Mouse (Mus musculus) heart, embryonic 16.5 days (tissue): ENCODE data around the gene Numbl. TPM values are rescaled to one million over a fixed set of nuclear protein-coding genes. Genes with fewer than 3 reads are reported as not detected.

ENCODE experiments used
- ATAC-seq: fragments of 200-750 bp; cut with Nextera tagmentation; replicated peaks from 2 replicates; pipeline ENCODE4 v1.8.0; 2017; ENCODE audit warnings: moderate number of reproducible peaks; ENCODE audit not compliant: insufficient read depth, low FRiP score; ENCODE audit errors: extremely low read depth
- H3K27ac ChIP-seq: fragments of 300-500 bp; sonication (generic); 2 replicates; pipeline ENCODE4 v1.5.1; 2014; ENCODE audit warnings: mild to moderate bottlenecking, low read length, control low read depth, moderate library complexity
- H3K27me3 ChIP-seq: fragments of 300-500 bp; sonication (generic); 2 replicates; pipeline ENCODE4 v1.6.1; 2014; ENCODE audit warnings: low read length, mixed read lengths; ENCODE audit not compliant: control insufficient read depth, insufficient read depth
- H3K36me3 ChIP-seq: fragments of 300-500 bp; sonication (generic); 2 replicates; pipeline ENCODE4 v1.6.1; 2014; ENCODE audit not compliant: control insufficient read depth, insufficient read depth
- H3K4me1 ChIP-seq: fragments of 300-500 bp; sonication (generic); 2 replicates; pipeline ENCODE4 v1.6.1; 2014; ENCODE audit warnings: low read length, mixed read lengths; ENCODE audit not compliant: control insufficient read depth, insufficient read depth
- H3K4me2 ChIP-seq: fragments of 300-500 bp; sonication (generic); 2 replicates; pipeline ENCODE4 v1.6.1; 2014; ENCODE audit warnings: low read depth, mild to moderate bottlenecking, control low read depth, low read length
- H3K4me3 ChIP-seq: fragments of 300-500 bp; sonication (generic); 2 replicates; pipeline ENCODE4 v1.5.1; 2014; ENCODE audit warnings: mild to moderate bottlenecking, control low read depth, low read length
- H3K9ac ChIP-seq: fragments of 300-500 bp; sonication (generic); 2 replicates; pipeline ENCODE4 v1.6.1; 2014; ENCODE audit warnings: low read length, control low read depth
- H3K9me3 ChIP-seq: fragments of 300-500 bp; sonication (generic); replicated peaks from 2 replicates; pipeline ENCODE4 v1.6.1; 2016; ENCODE audit warnings: low read length; ENCODE audit not compliant: control insufficient read depth
- WGBS: fragments of 180-500 bp; shearing (Covaris S2); extraction: QIAGEN DNeasy Blood & Tissue Kit; methylation state at CpG from one replicate; pipeline ENCODE4 v1.1.7; 2014; 5-methylcytosine and 5-hydroxymethylcytosine counted together
- polyA plus RNA-seq: library from polyadenylated mRNA; unstranded; fragments of >200 nt; fragmentation: Nextera tagmentation; extraction: Ambion mirVana; gene quantifications from 2 replicates; pipeline ENCODE4 v1.2.1, GENCODE M21; 2015

The Numbl gene
- polyA plus RNA-seq, 1 experiment from 2014 or later = 8.7 TPM

DNA sequence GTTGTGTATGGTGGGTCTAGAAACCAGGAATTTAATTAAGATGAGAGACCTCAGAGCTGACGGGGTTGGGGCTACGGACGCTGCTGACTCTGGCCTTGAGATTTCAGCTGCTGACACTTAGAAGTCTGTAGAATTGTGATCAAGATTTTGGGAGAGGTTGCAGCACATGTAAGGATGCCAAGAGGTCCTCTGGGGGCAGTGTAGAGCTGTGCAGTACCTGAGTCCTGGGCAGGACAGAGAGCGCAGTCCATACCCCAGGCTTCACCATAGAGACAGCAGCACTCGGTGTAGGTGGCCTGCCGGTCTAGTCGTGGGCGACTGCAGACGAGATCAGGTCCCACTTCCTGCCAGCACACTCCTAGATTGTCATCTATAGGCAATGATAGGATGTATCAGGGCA, 49.3 kb downstream of the Numbl start:
- Histone ChIP-seq H3K36me3 (no peaks in the 10 kb centered on the region), H3K27me3 (peaks cover 6% of the 10 kb centered on the region), H3K4me3 (no peak overlapping the region), H3K9me3 (no peaks in the 10 kb centered on the region), H3K27ac (no peak overlapping the region), H3K4me1 (peaks cover 9% of the 10 kb centered on the region), H3K4me2 (no peak overlapping the region), H3K9ac (no peak overlapping the region)
- 62% methylated on average over 9 of the region's 9 CpGs for WGBS
- no peak for ATAC-seq

DNA sequence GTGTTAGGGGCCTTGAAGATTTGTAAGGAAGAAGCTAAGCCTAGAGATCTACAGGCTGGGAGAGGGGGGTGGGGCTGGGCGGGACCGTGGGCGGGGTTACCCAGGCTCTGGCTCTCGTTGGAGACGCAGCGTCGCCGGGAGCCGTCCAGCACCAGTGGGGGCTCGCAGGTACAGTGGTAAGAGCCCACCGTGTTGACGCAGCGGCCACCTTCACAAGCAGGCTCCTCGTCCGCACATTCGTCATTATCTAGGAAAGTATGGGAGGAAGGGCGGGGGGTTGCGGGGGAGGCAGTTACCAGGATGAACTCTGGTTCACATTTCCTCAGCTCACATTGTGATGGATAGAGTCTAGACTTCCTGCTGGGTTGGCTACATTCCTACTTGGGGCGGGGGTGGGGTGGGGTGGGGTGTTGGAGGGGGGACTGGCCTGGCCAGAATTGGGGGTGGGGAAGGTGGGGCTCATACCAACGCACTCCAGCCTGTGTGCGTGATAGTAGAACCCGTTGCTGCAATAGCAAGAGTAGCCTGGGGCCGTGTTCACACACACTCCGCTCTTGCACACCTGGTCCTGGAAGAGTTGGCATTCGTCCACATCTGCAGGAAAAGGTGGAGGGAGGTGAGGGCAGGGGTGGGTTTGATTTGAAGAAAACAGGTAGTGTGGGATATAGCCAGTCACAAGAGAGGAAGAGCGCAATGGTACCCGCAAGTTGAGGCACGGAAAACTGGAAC, 50.8 kb downstream of the Numbl start:
- Histone ChIP-seq H3K9ac (no peak overlapping the region), H3K4me2 (peak overlapping the region; percentile 56), H3K4me3 (peak overlapping the region; percentile 39), H3K36me3 (peaks cover 4% of the 10 kb centered on the region; the same call in 1 of the 2 replicates), H3K9me3 (peaks cover 5% of the 10 kb centered on the region), H3K4me1 (peaks cover 9% of the 10 kb centered on the region), H3K27me3 (peaks cover 6% of the 10 kb centered on the region; the same call in 1 of the 2 replicates), H3K27ac (no peak overlapping the region)
- no peak for ATAC-seq
- WGBS = 14% methylated on average over 28 of the region's 28 CpGs

DNA sequence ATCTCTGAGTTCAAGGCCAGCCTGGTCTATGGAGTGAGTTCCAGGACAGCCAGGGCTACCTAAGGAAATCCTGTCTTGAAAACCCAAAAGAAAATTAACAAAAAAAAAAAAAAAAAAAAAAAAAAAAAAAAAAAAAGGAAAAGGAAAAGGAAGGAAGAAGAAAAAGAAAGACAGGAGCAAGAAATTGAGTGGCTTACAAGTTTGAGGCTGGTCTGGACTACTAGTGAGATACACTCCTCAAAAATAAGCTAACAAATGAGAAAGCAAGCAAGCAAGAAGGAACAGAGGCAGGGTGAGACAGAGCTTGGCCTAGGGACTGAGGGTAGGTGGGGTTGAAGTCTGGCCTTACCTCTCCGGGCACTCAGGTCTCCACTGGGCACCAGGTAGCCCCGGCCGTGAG, 51.6 kb downstream of the Numbl start:
- Histone ChIP-seq H3K9me3 (peaks cover 12% of the 10 kb centered on the region), H3K4me1 (peaks cover 9% of the 10 kb centered on the region), H3K27me3 (peaks cover 6% of the 10 kb centered on the region; the same call in 1 of the 2 replicates), H3K36me3 (peaks cover 9% of the 10 kb centered on the region), H3K27ac (no peak overlapping the region), H3K4me3 (no peak overlapping the region), H3K4me2 (no peak overlapping the region; the same call in 1 of the 2 replicates), H3K9ac (no peak overlapping the region)
- ATAC-seq = no peak
- WGBS = 54% methylated on average over 3 of the region's 3 CpGs

DNA sequence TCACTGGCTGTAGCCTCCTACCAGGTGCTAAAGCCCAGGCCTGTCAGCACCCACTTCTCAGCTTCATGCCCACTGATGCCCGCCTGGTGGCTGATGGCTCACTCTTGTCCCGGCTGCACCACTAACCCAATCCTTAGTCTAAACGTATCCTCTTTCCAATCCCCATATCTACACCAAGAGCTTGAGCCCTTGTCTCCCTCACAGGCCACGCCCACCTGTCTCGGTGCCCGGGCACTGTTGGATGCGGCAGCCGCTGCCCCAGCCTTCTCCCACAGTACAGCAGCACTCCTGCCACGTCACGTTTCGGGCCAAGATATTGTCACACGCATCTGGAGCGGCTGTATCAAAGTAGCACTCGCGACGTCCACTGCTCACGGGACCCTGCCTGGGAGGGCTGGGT, 52.1 kb downstream of the Numbl start:
- Histone ChIP-seq H3K27me3 (peaks cover 5% of the 10 kb centered on the region; the same call in 1 of the 2 replicates), H3K9ac (peak overlapping the region; percentile 13; the same call in 1 of the 2 replicates), H3K4me1 (peaks cover 9% of the 10 kb centered on the region), H3K36me3 (peaks cover 9% of the 10 kb centered on the region), H3K4me2 (peak overlapping the region; percentile 62), H3K27ac (no peak overlapping the region), H3K9me3 (peaks cover 12% of the 10 kb centered on the region), H3K4me3 (peak overlapping the region; percentile 33)
- ATAC-seq = peak; percentile 79
- WGBS = 15% methylated on average over 17 of the region's 17 CpGs

DNA sequence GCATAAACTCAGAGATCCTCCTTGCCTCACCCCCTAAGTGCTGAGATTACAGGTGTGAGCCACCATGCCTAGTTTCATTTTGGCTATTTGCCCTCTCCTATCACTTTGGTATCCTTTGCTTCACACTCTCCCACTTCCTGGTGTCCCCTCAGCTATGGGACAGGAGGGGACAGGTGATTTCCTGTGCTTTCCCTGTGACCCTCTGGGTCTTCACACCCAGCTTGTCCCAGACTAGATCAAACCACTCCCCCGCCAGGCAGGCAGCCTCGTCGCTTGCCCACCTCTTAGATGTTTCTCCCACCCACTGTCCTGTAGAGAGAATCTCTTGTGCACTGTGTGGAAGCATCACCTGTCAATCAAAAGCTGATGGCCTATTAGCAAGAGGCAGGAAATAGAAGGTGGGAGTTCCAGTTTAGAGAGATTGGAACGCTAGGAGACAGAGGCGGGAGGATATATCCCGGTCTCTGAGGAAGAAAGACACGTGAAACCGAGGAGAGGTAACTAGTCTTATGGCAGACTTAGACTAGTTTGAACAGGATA, 52.8 kb downstream of the Numbl start:
- 45% methylated on average over 8 of the region's 8 CpGs for WGBS
- Histone ChIP-seq H3K4me3 (no peak overlapping the region; the same call in 1 of the 2 replicates), H3K27me3 (0 out of 2 replicates have a peak, but pooled peaks cover 2% of the 10 kb centered on the region), H3K27ac (no peak overlapping the region), H3K9ac (no peak overlapping the region), H3K36me3 (peaks cover 9% of the 10 kb centered on the region), H3K9me3 (peaks cover 12% of the 10 kb centered on the region), H3K4me2 (peak overlapping the region; percentile 62; the same call in 1 of the 2 replicates), H3K4me1 (peaks cover 9% of the 10 kb centered on the region)
- no peak for ATAC-seq

DNA sequence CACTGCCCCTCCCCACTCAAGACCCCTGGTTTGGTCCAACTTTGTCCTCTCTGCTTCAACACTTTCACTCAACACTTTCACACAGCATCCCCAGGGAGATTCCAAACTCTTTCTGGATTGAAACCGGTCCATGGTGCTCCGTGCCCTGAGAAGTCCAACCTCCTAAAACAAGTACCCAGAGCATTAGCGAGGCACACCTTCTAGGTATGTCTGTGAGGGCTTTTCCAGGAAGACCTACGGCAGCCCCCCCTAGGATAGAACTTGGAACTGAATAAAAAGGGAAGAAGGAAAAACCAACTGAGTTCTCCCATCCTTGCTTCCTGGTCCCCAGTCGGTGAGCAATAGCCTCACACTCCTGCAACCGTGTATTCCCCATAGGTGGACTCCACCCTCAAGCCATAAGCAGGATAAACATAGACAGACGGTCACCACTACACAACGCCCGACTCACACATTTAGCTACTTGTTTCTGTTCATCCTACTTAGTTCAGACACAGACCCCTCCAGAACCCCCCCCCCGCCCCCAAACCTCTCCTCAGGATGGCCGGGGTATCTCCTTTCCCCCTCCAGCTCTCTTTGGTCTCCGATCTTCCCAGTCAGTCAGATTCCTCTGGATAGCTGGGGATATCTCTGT, 53.5 kb downstream of the Numbl start:
- Histone ChIP-seq H3K36me3 (peaks cover 11% of the 10 kb centered on the region), H3K4me1 (peaks cover 9% of the 10 kb centered on the region), H3K4me2 (no peak overlapping the region), H3K9ac (no peak overlapping the region), H3K27me3 (0 out of 2 replicates have a peak, but pooled peaks cover 2% of the 10 kb centered on the region), H3K9me3 (peaks cover 12% of the 10 kb centered on the region), H3K4me3 (no peak overlapping the region), H3K27ac (no peak overlapping the region)
- 84% methylated on average over 12 of the region's 12 CpGs for WGBS
- no peak for ATAC-seq

DNA sequence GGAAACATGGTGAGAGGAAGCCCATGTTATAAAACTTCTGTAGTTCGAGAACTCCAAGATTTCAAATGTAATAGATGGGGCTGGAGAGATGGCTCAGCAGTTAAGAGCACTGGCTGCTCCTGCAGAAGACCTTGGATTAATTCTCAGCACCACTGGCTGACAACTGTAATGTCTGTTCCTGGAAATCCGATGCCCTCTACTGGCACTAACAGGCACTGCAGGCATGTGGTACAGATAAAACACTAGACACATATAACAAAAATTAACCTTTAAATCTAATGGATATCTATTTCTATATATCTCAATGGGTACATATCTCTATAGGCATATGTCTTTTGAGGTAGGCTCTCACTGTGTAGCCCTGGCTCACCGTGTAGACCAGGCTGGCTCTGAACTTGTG, 56.2 kb downstream of the Numbl start:
- ATAC-seq = no peak
- H3K4me2 ChIP-seq = no peak overlapping the region
- no peak overlapping the region for H3K4me3 ChIP-seq
- H3K36me3 ChIP-seq = peaks cover 14% of the 10 kb centered on the region
- WGBS = 85% methylated on average over 3 of the region's 3 CpGs
- H3K27me3 ChIP-seq = no peaks in the 10 kb centered on the region
- no peak overlapping the region for H3K9ac ChIP-seq
- no peak overlapping the region for H3K27ac ChIP-seq
- peaks cover 7% of the 10 kb centered on the region for H3K4me1 ChIP-seq
- peaks cover 12% of the 10 kb centered on the region for H3K9me3 ChIP-seq

DNA sequence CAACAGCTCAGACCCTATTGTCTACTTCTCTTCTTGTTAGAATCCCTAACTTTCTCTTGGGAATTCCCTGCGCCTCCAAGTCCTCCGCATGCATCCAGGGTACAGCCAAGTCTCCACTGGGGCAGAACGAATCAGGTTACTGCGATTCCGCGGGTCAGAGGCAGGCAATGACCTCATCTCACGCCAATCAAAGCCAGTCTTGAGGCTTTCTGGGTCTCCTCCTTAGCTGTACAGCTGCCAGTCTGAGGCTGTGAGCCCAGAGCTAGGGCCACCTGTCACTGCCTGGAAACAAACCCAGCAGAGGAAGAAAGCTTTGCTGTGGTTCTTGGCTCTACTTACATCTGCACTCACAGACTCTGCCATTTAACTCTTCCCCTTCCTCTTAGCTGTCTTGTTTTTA, 57.7 kb downstream of the Numbl start:
- Histone ChIP-seq H3K27me3 (no peaks in the 10 kb centered on the region), H3K9ac (no peak overlapping the region), H3K9me3 (peaks cover 12% of the 10 kb centered on the region), H3K4me3 (no peak overlapping the region), H3K27ac (peak overlapping the region; percentile 35; the same call in 1 of the 2 replicates), H3K4me2 (no peak overlapping the region), H3K36me3 (peaks cover 14% of the 10 kb centered on the region), H3K4me1 (no peaks in the 10 kb centered on the region)
- peak; percentile 74 for ATAC-seq
- 44% methylated on average over 7 of the region's 7 CpGs for WGBS

DNA sequence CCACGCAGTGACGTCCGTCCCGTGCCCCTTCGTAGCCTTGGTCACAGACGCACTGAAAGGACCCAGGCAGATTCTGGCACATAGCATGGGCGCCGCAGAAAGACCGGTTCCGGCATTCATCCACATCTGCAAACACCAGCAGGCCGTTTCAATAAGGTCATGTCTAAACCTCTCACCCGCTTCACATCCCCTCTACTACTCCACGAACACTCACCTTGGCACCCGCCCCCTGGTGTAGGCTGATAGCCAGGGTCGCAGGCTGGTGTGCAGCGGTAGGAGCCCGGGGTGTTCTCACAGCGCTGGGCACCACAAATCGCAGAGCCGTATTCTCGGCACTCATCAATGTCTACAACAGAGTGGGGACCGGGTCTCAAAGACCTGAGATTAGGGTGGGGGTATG, 61.2 kb downstream of the Numbl start:
- H3K27ac ChIP-seq = no peak overlapping the region
- WGBS = 84% methylated on average over 22 of the region's 22 CpGs
- H3K4me2 ChIP-seq = no peak overlapping the region

More for the DNA sequence above, 61.2 kb downstream of the Numbl start:
- H3K4me3 ChIP-seq = no peak overlapping the region
- H3K9me3 ChIP-seq = peaks cover 3% of the 10 kb centered on the region; the same call in 1 of the 2 replicates
- H3K36me3 ChIP-seq = peaks cover 7% of the 10 kb centered on the region
- no peaks in the 10 kb centered on the region for H3K4me1 ChIP-seq
- no peak overlapping the region for H3K9ac ChIP-seq
- H3K27me3 ChIP-seq = peaks cover 22% of the 10 kb centered on the region
- ATAC-seq = no peak
